ENCODE assay signal across 11 mouse cellular contexts in genomic region chr4:31455466-31455865, GRCm38 (mm10).
DNase-seq lines count a peak whose midpoint lies in the region; ATAC-seq and TF ChIP-seq lines count a peak whose summit lies in the region.
"Had no signal": no experiment of that assay in that cellular context is flagged by ENCODE, and none has a peak within 500 bp of the region (broad histone marks: within the 10 kb centered on the region; RNA-seq: fewer than 3 reads in every experiment).

No protein-coding gene starts in this region.

- intact Hi-C loops in heart, postnatal 10 days (cut with DNase I): no loop called here

- H3K4me3 ChIP-seq in liver, adult 2 months (ENCODE audit: insufficient read depth, low read depth, low read length): 0 out of 2 replicates have a peak overlapping the region, but pooled peaks have one; percentile 11
- no peak overlapping the region for H3K4me3 ChIP-seq in liver, embryonic 11.5 days (ENCODE audit: low read depth, low read length)
- no peak overlapping the region for H3K4me3 ChIP-seq in stomach, embryonic 16.5 days (replicated peaks; ENCODE audit: low read length)
- H3K4me3 ChIP-seq: limb, embryonic 10.5 days; megakaryocyte, embryonic 14.5 days had no signal

- DNase-seq in liver, adult 2 months (ENCODE audit: extremely low read depth, low read depth, low spot score): peak; percentile 37
- DNase-seq in liver, embryonic 11.5 days (ENCODE audit: low spot score): no peak
- DNase-seq in heart, adult 9 months (ENCODE audit: low spot score in 2 of 2): peak; percentile 6 to 7
- peak; percentile 33 to 42 for DNase-seq in heart, postnatal 10 days
- no peak for DNase-seq in ovary, postnatal 10 days (ENCODE audit: low spot score)
- DNase-seq in cerebellum, postnatal 36 days: no peak

- no peaks in the 10 kb centered on the region for H3K9me3 ChIP-seq in liver, embryonic 11.5 days (ENCODE audit: control insufficient read depth, low read length)
- H3K9me3 ChIP-seq in stomach, embryonic 16.5 days (replicated peaks; ENCODE audit: control insufficient read depth, low read length): no peaks in the 10 kb centered on the region
- H3K9me3 ChIP-seq: limb, embryonic 10.5 days had no signal

- H3K79me2 ChIP-seq in liver, adult 2 months (ENCODE audit: control insufficient read depth, insufficient read depth, low read length): no peaks in the 10 kb centered on the region

- no peak for TF ChIP-seq POLR2A in liver, adult 2 months (IDR thresholded peaks at IDR 0.05; ENCODE audit: extremely low read depth, insufficient read depth, low read length)

- ATAC-seq in liver, embryonic 11.5 days (replicated peaks; ENCODE audit: low FRiP score): no peak
- no peak for ATAC-seq in stomach, embryonic 16.5 days (ENCODE audit: insufficient read depth, low FRiP score)
- ATAC-seq: forebrain, embryonic 14.5 days had no signal

- H3K4me2 ChIP-seq in liver, embryonic 11.5 days: no peak overlapping the region
- H3K4me2 ChIP-seq in stomach, embryonic 16.5 days (ENCODE audit: low read depth, low read length): no peak overlapping the region

- no peaks in the 10 kb centered on the region for H3K4me1 ChIP-seq in liver, adult 2 months (ENCODE audit: control insufficient read depth, insufficient read depth, low read length)
- no peaks in the 10 kb centered on the region for H3K4me1 ChIP-seq in liver, embryonic 11.5 days (replicated peaks; ENCODE audit: control insufficient read depth, insufficient read depth, low read length)
- H3K4me1 ChIP-seq in stomach, embryonic 16.5 days (ENCODE audit: control insufficient read depth, insufficient read depth, low read length): peaks cover 9% of the 10 kb centered on the region
- H3K4me1 ChIP-seq: limb, embryonic 10.5 days; megakaryocyte, embryonic 14.5 days had no signal

- H3K27ac ChIP-seq in liver, adult 2 months (replicated peaks; ENCODE audit: insufficient read depth, low read depth, low read length): peak overlapping the region; percentile 31
- no peak overlapping the region for H3K27ac ChIP-seq in liver, embryonic 11.5 days (ENCODE audit: low read depth, low read length)
- H3K27ac ChIP-seq in stomach, embryonic 16.5 days (ENCODE audit: low read length): peak overlapping the region; percentile 10; the same call in 1 of the 2 replicates
- H3K27ac ChIP-seq: layer of hippocampus, adult 2 months; limb, embryonic 10.5 days had no signal

- TF ChIP-seq CTCF in liver, adult 2 months (IDR thresholded peaks at IDR 0.05; ENCODE audit: low read depth, low read length): no peak

- peak overlapping the region; percentile 17; the same call in 1 of the 2 replicates for H3K9ac ChIP-seq in liver, adult 2 months (ENCODE audit: low read depth, low read length)
- H3K9ac ChIP-seq in liver, embryonic 11.5 days (ENCODE audit: low read depth, low read length): no peak overlapping the region
- H3K9ac ChIP-seq in stomach, embryonic 16.5 days (ENCODE audit: low read length): no peak overlapping the region

- H3K36me3 ChIP-seq in liver, adult 2 months (ENCODE audit: control insufficient read depth, insufficient read depth, low read length): no peaks in the 10 kb centered on the region
- H3K36me3 ChIP-seq in liver, embryonic 11.5 days (ENCODE audit: control insufficient read depth, insufficient read depth, low read length): no peaks in the 10 kb centered on the region
- H3K36me3 ChIP-seq in stomach, embryonic 16.5 days (ENCODE audit: control insufficient read depth, insufficient read depth, low read length): no peaks in the 10 kb centered on the region
- H3K36me3 ChIP-seq: limb, embryonic 10.5 days had no signal

- 44% methylated on average over 4 of the region's 4 CpGs for WGBS in liver, adult 2 months
- WGBS in liver, embryonic 11.5 days: 31% methylated on average over 4 of the region's 4 CpGs
- 34% methylated on average over 4 of the region's 4 CpGs for WGBS in stomach, embryonic 16.5 days

- H3K27me3 ChIP-seq in liver, adult 2 months (ENCODE audit: control insufficient read depth, insufficient read depth, low read length): no peaks in the 10 kb centered on the region
- no peaks in the 10 kb centered on the region for H3K27me3 ChIP-seq in liver, embryonic 11.5 days (replicated peaks; ENCODE audit: control insufficient read depth, insufficient read depth, low read length)
- no peaks in the 10 kb centered on the region for H3K27me3 ChIP-seq in stomach, embryonic 16.5 days (ENCODE audit: control insufficient read depth, insufficient read depth, low read length)
- H3K27me3 ChIP-seq: megakaryocyte, embryonic 14.5 days had no signal

Comparison
In these comparisons a context has a peak if more than half of its experiments do, and no peak if none do; other contexts are left out.
1. DNase-seq: peak in liver, adult 2 months (single experiment), heart, adult 9 months (2 of 2) and heart, postnatal 10 days (2 of 2); none in liver, embryonic 11.5 days (single experiment), ovary, postnatal 10 days (single experiment) and cerebellum, postnatal 36 days (0 of 2).